Mouse (Mus musculus) limb, embryonic 15.5 days (tissue): ENCODE measurements around the gene Icam4. TPM values are rescaled to one million over a fixed set of nuclear protein-coding genes. Genes with fewer than 3 reads are reported as not detected.
A peak's percentile ranks its signal among the peaks of the same experiment; 100 is the strongest.

Experiments
- ATAC-seq: fragments of 200-750 bp; cut with Nextera tagmentation; 2 replicates; pipeline ENCODE4 v1.8.0; 2017; ENCODE audit warnings: low read depth, moderate TSS enrichment; ENCODE audit not compliant: insufficient number of reproducible peaks, low FRiP score, low TSS enrichment
- H3K27ac ChIP-seq: fragments of 300-500 bp; sonication (generic); 2 replicates; pipeline ENCODE4 v1.5.1; 2015; ENCODE audit warnings: moderate library complexity, mild to moderate bottlenecking, inconsistent platforms
- H3K27me3 ChIP-seq: fragments of 300-500 bp; sonication (generic); 2 replicates; pipeline ENCODE4 v1.6.1; 2015; ENCODE audit warnings: inconsistent platforms
- H3K36me3 ChIP-seq: fragments of 300-500 bp; sonication (generic); 2 replicates; pipeline ENCODE4 v1.6.1; 2015; ENCODE audit warnings: inconsistent platforms
- H3K4me1 ChIP-seq: fragments of 300-500 bp; sonication (generic); 2 replicates; pipeline ENCODE4 v1.6.1; 2015; ENCODE audit warnings: inconsistent platforms
- H3K4me2 ChIP-seq: fragments of 300-500 bp; sonication (generic); 2 replicates; pipeline ENCODE4 v1.6.1; 2015; ENCODE audit warnings: mild to moderate bottlenecking, inconsistent platforms
- H3K4me3 ChIP-seq: fragments of 300-500 bp; sonication (generic); 2 replicates; pipeline ENCODE4 v1.5.1; 2015; ENCODE audit warnings: mild to moderate bottlenecking, inconsistent platforms
- H3K9ac ChIP-seq: fragments of 300-500 bp; sonication (generic); 2 replicates; pipeline ENCODE4 v1.6.1; 2015; ENCODE audit warnings: inconsistent platforms
- H3K9me3 ChIP-seq: fragments of 300-500 bp; sonication (generic); 2 replicates; pipeline ENCODE4 v1.6.1; 2016; ENCODE audit warnings: inconsistent platforms
- WGBS: fragments of 180-500 bp; shearing (Covaris S2); methylation state at CpG from one replicate; pipeline ENCODE4 v1.1.7; 2015; 5-methylcytosine and 5-hydroxymethylcytosine counted together
- polyA plus RNA-seq: library from polyadenylated mRNA; unstranded; fragments of >200 nt; fragmentation: Nextera tagmentation; extraction: Ambion mirVana; gene quantifications from 2 replicates; pipeline ENCODE4 v1.2.1, GENCODE M21; 2015

Gene Icam4
- polyA plus RNA-seq, 1 experiment from 2014 or later = 3.0 TPM

GRCm38 (mm10) chr9:21028560-21029110, 538 bp upstream of the Icam4 start:
- WGBS = 50% methylated on average over 6 of the region's 6 CpGs
- H3K27me3 ChIP-seq = peaks cover 54% of the 10 kb centered on the region
- H3K4me2 ChIP-seq = no peak overlapping the region
- no peak overlapping the region for H3K27ac ChIP-seq
- no peaks in the 10 kb centered on the region for H3K9me3 ChIP-seq
- no peak for ATAC-seq
- peaks cover 11% of the 10 kb centered on the region; the same call in 1 of the 2 replicates for H3K36me3 ChIP-seq
- H3K4me3 ChIP-seq = no peak overlapping the region
- no peak overlapping the region for H3K9ac ChIP-seq
- H3K4me1 ChIP-seq = peaks cover 44% of the 10 kb centered on the region

GRCm38 (mm10) chr9:21030055-21030600, 955 bp downstream of the Icam4 start:
- peak overlapping the region; percentile 98 for H3K4me2 ChIP-seq
- peaks cover 11% of the 10 kb centered on the region; the same call in 1 of the 2 replicates for H3K36me3 ChIP-seq
- peaks cover 68% of the 10 kb centered on the region for H3K27me3 ChIP-seq
- H3K9me3 ChIP-seq = no peaks in the 10 kb centered on the region
- 23% methylated on average over 22 of the region's 22 CpGs for WGBS
- no peak overlapping the region for H3K9ac ChIP-seq
- no peak overlapping the region for H3K27ac ChIP-seq
- peak overlapping the region; percentile 54 for H3K4me3 ChIP-seq
- no peak for ATAC-seq
- peaks cover 50% of the 10 kb centered on the region for H3K4me1 ChIP-seq

GRCm38 (mm10) chr9:21030781-21031250, 1.6 kb downstream of the Icam4 start:
- peak overlapping the region; percentile 54 for H3K4me3 ChIP-seq
- H3K4me2 ChIP-seq = peak overlapping the region; percentile 98
- 0 out of 2 replicates have a peak overlapping the region, but pooled peaks have one; percentile 2 for H3K9ac ChIP-seq
- 2% methylated on average over 13 of the region's 13 CpGs for WGBS
- peaks cover 74% of the 10 kb centered on the region for H3K27me3 ChIP-seq
- peaks cover 53% of the 10 kb centered on the region for H3K4me1 ChIP-seq
- H3K9me3 ChIP-seq = no peaks in the 10 kb centered on the region
- ATAC-seq = peak; percentile 53; the same call in 1 of the 2 replicates
- peaks cover 11% of the 10 kb centered on the region; the same call in 1 of the 2 replicates for H3K36me3 ChIP-seq
- H3K27ac ChIP-seq = peak overlapping the region; percentile 40

GRCm38 (mm10) chr9:21031251-21031895, 2.2 kb downstream of the Icam4 start:
- WGBS = under 1% methylated on average over 36 of the region's 36 CpGs
- no peaks in the 10 kb centered on the region for H3K9me3 ChIP-seq
- 0 out of 2 replicates have a peak overlapping the region, but pooled peaks have one; percentile 2 for H3K9ac ChIP-seq
- H3K27ac ChIP-seq = peak overlapping the region; percentile 40
- H3K4me2 ChIP-seq = peak overlapping the region; percentile 98
- H3K36me3 ChIP-seq = peaks cover 11% of the 10 kb centered on the region; the same call in 1 of the 2 replicates
- H3K27me3 ChIP-seq = peaks cover 80% of the 10 kb centered on the region
- peak; percentile 3; the same call in 1 of the 2 replicates for ATAC-seq
- peaks cover 57% of the 10 kb centered on the region for H3K4me1 ChIP-seq
- peak overlapping the region; percentile 54 for H3K4me3 ChIP-seq

GRCm38 (mm10) chr9:21031896-21032351, 2.8 kb downstream of the Icam4 start, which contains the start of gene Icam5:
TSS of gene Icam5 (plus strand) at chr9:21032073.
- Histone ChIP-seq H3K4me2 (peak within 1 kb of the TSS; percentile 99), H3K4me3 (peak within 1 kb of the TSS; percentile 54), H3K36me3 (peaks cover 6% of the 10 kb centered on the region; the same call in 1 of the 2 replicates), H3K9ac (peak within 1 kb of the TSS; percentile 31; the same call in 1 of the 2 replicates), H3K27me3 (peaks cover 86% of the 10 kb centered on the region), H3K27ac (peak within 1 kb of the TSS; percentile 40), H3K4me1 (peaks cover 63% of the 10 kb centered on the region), H3K9me3 (no peaks in the 10 kb centered on the region)
- no peak for ATAC-seq
- WGBS = under 1% methylated on average over 35 of the region's 35 CpGs

GRCm38 (mm10) chr9:21032491-21032890, 3.3 kb downstream of the Icam4 start:
- 0 out of 2 replicates have a peak, but pooled peaks cover 1% of the 10 kb centered on the region for H3K36me3 ChIP-seq
- peak overlapping the region; percentile 99 for H3K4me2 ChIP-seq
- no peaks in the 10 kb centered on the region for H3K9me3 ChIP-seq
- peak overlapping the region; percentile 54 for H3K4me3 ChIP-seq
- H3K27me3 ChIP-seq = peaks cover 88% of the 10 kb centered on the region
- no peak overlapping the region for H3K9ac ChIP-seq
- no peak overlapping the region for H3K27ac ChIP-seq
- H3K4me1 ChIP-seq = peaks cover 68% of the 10 kb centered on the region
- 5% methylated on average over 7 of the region's 7 CpGs for WGBS
- ATAC-seq = no peak

GRCm38 (mm10) chr9:21033136-21033535, 4.0 kb downstream of the Icam4 start:
- H3K9ac ChIP-seq = 0 out of 2 replicates have a peak overlapping the region, but pooled peaks have one; percentile 26
- H3K4me3 ChIP-seq = peak overlapping the region; percentile 54
- peaks cover 93% of the 10 kb centered on the region for H3K27me3 ChIP-seq
- H3K36me3 ChIP-seq = no peaks in the 10 kb centered on the region
- H3K4me2 ChIP-seq = peak overlapping the region; percentile 99
- H3K27ac ChIP-seq = no peak overlapping the region
- 1% methylated on average over 34 of the region's 34 CpGs for WGBS
- H3K9me3 ChIP-seq = no peaks in the 10 kb centered on the region
- H3K4me1 ChIP-seq = peaks cover 73% of the 10 kb centered on the region
- peak; percentile 52; the same call in 1 of the 2 replicates for ATAC-seq

GRCm38 (mm10) chr9:21034481-21035085, 5.4 kb downstream of the Icam4 start:
- Histone ChIP-seq H3K4me2 (peak overlapping the region; percentile 4; the same call in 1 of the 2 replicates), H3K9ac (no peak overlapping the region), H3K27ac (no peak overlapping the region), H3K4me1 (peaks cover 68% of the 10 kb centered on the region), H3K4me3 (no peak overlapping the region; the same call in 1 of the 2 replicates), H3K27me3 (peaks cover 93% of the 10 kb centered on the region), H3K9me3 (no peaks in the 10 kb centered on the region), H3K36me3 (no peaks in the 10 kb centered on the region)
- 4% methylated on average over 17 of the region's 17 CpGs for WGBS
- ATAC-seq = no peak

- no peak overlapping the region for H3K4me2 ChIP-seq
- H3K4me3 ChIP-seq = no peak overlapping the region
- no peaks in the 10 kb centered on the region for H3K36me3 ChIP-seq
- no peak overlapping the region for H3K9ac ChIP-seq
- H3K4me1 ChIP-seq = peaks cover 58% of the 10 kb centered on the region
- no peaks in the 10 kb centered on the region for H3K9me3 ChIP-seq
- WGBS = 22% methylated on average over 9 of the region's 9 CpGs
- H3K27ac ChIP-seq = no peak overlapping the region
- ATAC-seq = no peak
- H3K27me3 ChIP-seq = peaks cover 92% of the 10 kb centered on the region
Measured at GRCm38 (mm10) chr9:21035586-21035985, 6.4 kb downstream of the Icam4 start.

GRCm38 (mm10) chr9:21036161-21036560, 7.0 kb downstream of the Icam4 start:
- H3K4me3 ChIP-seq = no peak overlapping the region
- ATAC-seq = no peak
- H3K4me1 ChIP-seq = peaks cover 52% of the 10 kb centered on the region
- no peaks in the 10 kb centered on the region for H3K9me3 ChIP-seq
- H3K4me2 ChIP-seq = no peak overlapping the region
- 11% methylated on average over 20 of the region's 20 CpGs for WGBS
- H3K27ac ChIP-seq = no peak overlapping the region
- H3K9ac ChIP-seq = no peak overlapping the region
- H3K27me3 ChIP-seq = peaks cover 93% of the 10 kb centered on the region
- H3K36me3 ChIP-seq = no peaks in the 10 kb centered on the region

GRCm38 (mm10) chr9:21036666-21037065, 7.5 kb downstream of the Icam4 start:
- 2% methylated on average over 22 of the region's 22 CpGs for WGBS
- H3K9ac ChIP-seq = no peak overlapping the region
- peaks cover 88% of the 10 kb centered on the region for H3K27me3 ChIP-seq
- no peaks in the 10 kb centered on the region for H3K9me3 ChIP-seq
- H3K4me1 ChIP-seq = peaks cover 48% of the 10 kb centered on the region
- H3K27ac ChIP-seq = no peak overlapping the region
- H3K4me3 ChIP-seq = peak overlapping the region; percentile 40
- ATAC-seq = no peak
- H3K36me3 ChIP-seq = no peaks in the 10 kb centered on the region
- H3K4me2 ChIP-seq = peak overlapping the region; percentile 70
